ENCODE assay signal across 19 mouse cellular contexts in genomic region chr4:117254017-117254627, GRCm38 (mm10). TPM values are rescaled to one million over a fixed set of nuclear protein-coding genes. Genes with fewer than 3 reads are reported as not detected.
DNase-seq lines count a peak whose midpoint lies in the region; ATAC-seq and TF ChIP-seq lines count a peak whose summit lies in the region.
"Had no signal": no experiment of that assay in that cellular context is flagged by ENCODE, and none has a peak within 500 bp of the region (broad histone marks: within the 10 kb centered on the region; RNA-seq: fewer than 3 reads in every experiment).

No protein-coding gene starts in this region.

- no peak overlapping the region for H3K27ac ChIP-seq in heart, embryonic 11.5 days (ENCODE audit: low read depth, low read length)
- no peak overlapping the region for H3K27ac ChIP-seq in kidney, adult 2 months (ENCODE audit: insufficient read depth, low read depth, low read length)
- H3K27ac ChIP-seq in MEL (ENCODE audit: control insufficient read depth, low read depth, low read length) = no peak overlapping the region
- H3K27ac ChIP-seq in macrophage = peak overlapping the region; percentile 56
- H3K27ac ChIP-seq: forebrain, embryonic 12.5 days; hindbrain, embryonic 14.5 days; limb, embryonic 12.5 days had no signal

- H3K4me2 ChIP-seq in heart, embryonic 11.5 days = no peak overlapping the region
- H3K4me2 ChIP-seq: embryonic facial prominence, embryonic 15.5 days; forebrain, embryonic 12.5 days; hindbrain, embryonic 14.5 days; limb, embryonic 12.5 days had no signal

- peaks cover 13% of the 10 kb centered on the region; the same call in 1 of the 2 replicates for H3K4me1 ChIP-seq in heart, embryonic 11.5 days (ENCODE audit: control insufficient read depth, insufficient read depth, low read length)
- H3K4me1 ChIP-seq in kidney, adult 2 months (ENCODE audit: control insufficient read depth, insufficient read depth, low read length) = peaks cover 25% of the 10 kb centered on the region; the same call in 1 of the 2 replicates
- peaks cover 0 to 8% of the 10 kb centered on the region in 2 experiments; a peak in 1 of 4 replicates for H3K4me1 ChIP-seq in MEL (ENCODE audit: control insufficient read depth in 1 of 2, insufficient read depth in 2 of 2, low read length in 2 of 2)

- TF ChIP-seq EP300 in MEL (IDR thresholded peaks at IDR 0.05; ENCODE audit: low read depth in 1 of 2, low read length in 2 of 2) = no peak

- H3K4me3 ChIP-seq in heart, embryonic 11.5 days (ENCODE audit: low read depth, low read length) = no peak overlapping the region
- H3K4me3 ChIP-seq in kidney, adult 2 months (ENCODE audit: insufficient read depth, low read depth, low read length) = no peak overlapping the region
- H3K4me3 ChIP-seq in MEL (ENCODE audit: control insufficient read depth in 1 of 2, insufficient read depth in 1 of 2, low read depth in 2 of 2, low read length in 2 of 2) = no peak overlapping the region
- no peak overlapping the region for H3K4me3 ChIP-seq in macrophage (ENCODE audit: inconsistent target)
- H3K4me3 ChIP-seq: embryonic facial prominence, embryonic 15.5 days; forebrain, embryonic 12.5 days; limb, embryonic 12.5 days; myocyte had no signal

- no peak for TF ChIP-seq RAD21 in MEL (IDR thresholded peaks at IDR 0.05; ENCODE audit: low read depth, low read length)

- no peaks in the 10 kb centered on the region for H3K36me3 ChIP-seq in heart, embryonic 11.5 days (ENCODE audit: control insufficient read depth, insufficient read depth, low read length)
- no peaks in the 10 kb centered on the region for H3K36me3 ChIP-seq in kidney, adult 2 months (ENCODE audit: control insufficient read depth, insufficient read depth, low read length)
- H3K36me3 ChIP-seq in MEL (ENCODE audit: control insufficient read depth in 1 of 2, insufficient read depth in 2 of 2, low read length in 2 of 2) (peaks cover 0 to 5% of the 10 kb centered on the region in 2 experiments; a peak in 2 of 4 replicates), macrophage (ENCODE audit: inconsistent target) (no peaks in the 10 kb centered on the region)
- H3K36me3 ChIP-seq: forebrain, embryonic 12.5 days; limb, embryonic 12.5 days had no signal

- H3K9ac ChIP-seq in heart, embryonic 11.5 days (ENCODE audit: low read depth, low read length) = no peak overlapping the region
- H3K9ac ChIP-seq in MEL (ENCODE audit: control insufficient read depth, low read depth, low read length, poor library complexity, severe bottlenecking) = no peak overlapping the region
- H3K9ac ChIP-seq: embryonic facial prominence, embryonic 15.5 days; forebrain, embryonic 12.5 days; hindbrain, embryonic 14.5 days; limb, embryonic 12.5 days had no signal

- 68% methylated on average over 5 of the region's 5 CpGs for WGBS in heart, embryonic 11.5 days (ENCODE audit: insufficient replicate concordance)
- WGBS in kidney, adult 2 months = 36% methylated on average over 5 of the region's 5 CpGs
- WGBS in macrophage (ENCODE audit: missing documents) = 3% methylated on average over 5 of the region's 5 CpGs

- no peak for TF ChIP-seq CTCF in kidney, adult 2 months (conservative IDR thresholded peaks at IDR 0.05; ENCODE audit: insufficient read depth, insufficient read length, low read depth, low read length)
- no peak for TF ChIP-seq CTCF in MEL (IDR thresholded peaks at IDR 0.05 in 2 of 3, conservative IDR thresholded peaks at IDR 0.05 in 1 of 3; ENCODE audit: control insufficient read depth in 1 of 3, insufficient read depth in 1 of 3, low read depth in 2 of 3, low read length in 3 of 3, poor library complexity in 1 of 3, severe bottlenecking in 1 of 3)

- peak; percentile 95 for DNase-seq in heart, adult 11 months
- DNase-seq in kidney, adult 2 months = peak; percentile 42
- no peak for DNase-seq in kidney, postnatal 25 days
- peak; percentile 26 for DNase-seq in MEL (ENCODE audit: low read depth, low spot score)
- no peak for DNase-seq in layer of hippocampus, adult 9-11 months
- DNase-seq in left cerebral cortex, adult 9 months (ENCODE audit: low spot score in 2 of 2) = no peak
- DNase-seq: cerebellum, adult 2 months; gastrocnemius, postnatal 36 days; kidney, adult 11 months; kidney, postnatal 4 days; lung, adult 18-20 months had no signal

- ATAC-seq in heart, embryonic 11.5 days (replicated peaks; ENCODE audit: insufficient number of reproducible peaks, low FRiP score, low TSS enrichment) = no peak

- no peaks in the 10 kb centered on the region for H3K9me3 ChIP-seq in heart, embryonic 11.5 days (replicated peaks; ENCODE audit: control insufficient read depth, low read length)
- no peaks in the 10 kb centered on the region for H3K9me3 ChIP-seq in MEL (replicated peaks; ENCODE audit: insufficient read depth, low read length)
- H3K9me3 ChIP-seq: embryonic facial prominence, embryonic 15.5 days; forebrain, embryonic 12.5 days; limb, embryonic 12.5 days had no signal

- H3K27me3 ChIP-seq in heart, embryonic 11.5 days (ENCODE audit: control insufficient read depth, insufficient read depth, low read length) = no peaks in the 10 kb centered on the region
- no peaks in the 10 kb centered on the region for H3K27me3 ChIP-seq in kidney, adult 2 months (replicated peaks; ENCODE audit: control insufficient read depth, insufficient read depth, low read length)
- H3K27me3 ChIP-seq in MEL (ENCODE audit: control insufficient read depth in 1 of 2, insufficient read depth in 2 of 2, low read length in 2 of 2) = peaks cover 0 to 4% of the 10 kb centered on the region in 2 experiments; a peak in 2 of 4 replicates
- H3K27me3 ChIP-seq: embryonic facial prominence, embryonic 15.5 days; limb, embryonic 12.5 days had no signal

- no peak for TF ChIP-seq POLR2A in kidney, adult 2 months (IDR thresholded peaks at IDR 0.05; ENCODE audit: low read depth, low read length)
- no peak for TF ChIP-seq POLR2A in MEL (IDR thresholded peaks at IDR 0.05; ENCODE audit: control insufficient read depth in 1 of 2, insufficient read depth in 1 of 2, low read depth in 1 of 2, low read length in 2 of 2, poor library complexity in 1 of 2)

- H3K79me2 ChIP-seq in MEL (ENCODE audit: control insufficient read depth, insufficient read depth, low read length, poor library complexity) (no peaks in the 10 kb centered on the region), macrophage (ENCODE audit: inconsistent target) (no peaks in the 10 kb centered on the region)

TF ChIP-seq in MEL, 35 proteins besides CTCF, POLR2A, EP300 and RAD21:
- no peak for TF ChIP-seq MAX (IDR thresholded peaks at IDR 0.05; ENCODE audit: low read length)
- no peak for TF ChIP-seq JUND (IDR thresholded peaks at IDR 0.05; ENCODE audit: low read depth, low read length)
- no peak for TF ChIP-seq E2F4 (IDR thresholded peaks at IDR 0.05; ENCODE audit: borderline replicate concordance, low read depth, low read length)
- no peak for TF ChIP-seq RCOR1 (IDR thresholded peaks at IDR 0.05; ENCODE audit: low read depth, low read length)
- no peak for TF ChIP-seq MYB (IDR thresholded peaks at IDR 0.05; ENCODE audit: low read depth, low read length)
- TF ChIP-seq MYC (IDR thresholded peaks at IDR 0.05; ENCODE audit: low read depth, low read length) = no peak
- TF ChIP-seq UBTF (IDR thresholded peaks at IDR 0.05; ENCODE audit: borderline replicate concordance, insufficient read depth, low read depth, low read length) = no peak
- no peak for TF ChIP-seq ZC3H11A (IDR thresholded peaks at IDR 0.05; ENCODE audit: low read depth, low read length)
- TF ChIP-seq MEF2A (IDR thresholded peaks at IDR 0.05; ENCODE audit: extremely low read depth, insufficient replicate concordance, low read depth, low read length, poor library complexity, severe bottlenecking) = no peak
- no peak for TF ChIP-seq TCF12 (IDR thresholded peaks at IDR 0.05; ENCODE audit: low read depth, low read length)

RNA-seq across cellular contexts. Expression of gene Armh1, which starts 2.2 kb away (rescaled TPM):
- polyA plus RNA-seq in heart, embryonic 11.5 days (2014; fragmentation: Nextera tagmentation; extraction: Ambion mirVana) = 0.14 TPM in 1 of 2 replicates, not detected in the other
- 0.25 and 0.53 TPM in 2 replicates for polyA plus RNA-seq in kidney, adult 2 months (2012; rRNA removed)
- not detected in 2 replicates for total RNA-seq in MEL (2012; rRNA removed)
- not detected for polyA plus RNA-seq in MEL (2012; ENCODE audit: insufficient read depth in 1 of 2, insufficient read length in 2 of 2, low read depth in 1 of 2, low replicate concordance in 2 of 2, missing spikeins in 1 of 2)
- total RNA-seq in macrophage (2018; cell fraction: chromatin; rRNA removed) = not detected
- not detected for total RNA-seq in macrophage (2018; cell fraction: cytosol; rRNA removed)
- total RNA-seq in macrophage (2018; cell fraction: nucleus; rRNA removed) = not detected
- polyA plus RNA-seq in macrophage (2018) = not detected in 3 replicates
- total RNA-seq: gastrocnemius, postnatal 36 days; megakaryocyte-erythroid progenitor cell, adult 5-6 weeks had no signal
- polyA plus RNA-seq: myocyte had no signal

RNA-seq across cellular contexts. Expression of gene Tmem53, which starts 2.4 kb away (rescaled TPM):
- 16.0 and 16.5 TPM in 2 replicates for polyA plus RNA-seq in heart, embryonic 11.5 days (2014; fragmentation: Nextera tagmentation; extraction: Ambion mirVana)
- 88.1 and 93.5 TPM in 2 replicates for polyA plus RNA-seq in kidney, adult 2 months (2012; rRNA removed)
- 0.36 and 0.65 TPM in 2 replicates for total RNA-seq in MEL (2012; rRNA removed)
- polyA plus RNA-seq in MEL (2012; ENCODE audit: insufficient read depth in 1 of 2, insufficient read length in 2 of 2, low read depth in 1 of 2, low replicate concordance in 2 of 2, missing spikeins in 1 of 2) = 1 to 10 TPM in 1 of 2 experiments, not detected in 1; 1.3 TPM
- total RNA-seq in macrophage (2018; cell fraction: chromatin; rRNA removed) = 1 to 10 TPM in 1 of 26 experiments, under 1 TPM in 4, not detected in 21; 0.46 to 1.0 (median 0.55) TPM
- total RNA-seq in macrophage (2018; cell fraction: cytosol; rRNA removed) = under 1 TPM in 21 of 26 experiments, not detected in 5; 0.15 to 0.93 (median 0.44) TPM
- under 1 TPM in 5 of 26 experiments, not detected in 21; 0.60 to 0.82 (median 0.72) TPM for total RNA-seq in macrophage (2018; cell fraction: nucleus; rRNA removed)
- 0.20 TPM in 1 of 3 replicates, not detected in the others for polyA plus RNA-seq in macrophage (2018)
- total RNA-seq: megakaryocyte-erythroid progenitor cell, adult 5-6 weeks had no signal

Comparison
In these comparisons a context has a peak if more than half of its experiments do, and no peak if none do; other contexts are left out.
1. DNase-seq: peak in heart, adult 11 months (single experiment), kidney, adult 2 months (single experiment) and MEL (single experiment); none in kidney, postnatal 25 days (0 of 2), layer of hippocampus, adult 9-11 months (single experiment) and left cerebral cortex, adult 9 months (0 of 2).